Mouse (Mus musculus) heart, postnatal 0 days (tissue): ENCODE results near the gene Tbccd1.

Source experiments
- CTCF ChIP-seq: IDR thresholded peaks from 2 replicates; pipeline ENCODE4 v1.5.1; 2016; ENCODE audit warnings: antibody characterized with exemption, control low read depth, low read depth
- EP300 ChIP-seq: IDR thresholded peaks from 2 replicates; pipeline ENCODE4 v1.6.1; 2016; ENCODE audit warnings: antibody characterized with exemption, low read depth

DNA sequence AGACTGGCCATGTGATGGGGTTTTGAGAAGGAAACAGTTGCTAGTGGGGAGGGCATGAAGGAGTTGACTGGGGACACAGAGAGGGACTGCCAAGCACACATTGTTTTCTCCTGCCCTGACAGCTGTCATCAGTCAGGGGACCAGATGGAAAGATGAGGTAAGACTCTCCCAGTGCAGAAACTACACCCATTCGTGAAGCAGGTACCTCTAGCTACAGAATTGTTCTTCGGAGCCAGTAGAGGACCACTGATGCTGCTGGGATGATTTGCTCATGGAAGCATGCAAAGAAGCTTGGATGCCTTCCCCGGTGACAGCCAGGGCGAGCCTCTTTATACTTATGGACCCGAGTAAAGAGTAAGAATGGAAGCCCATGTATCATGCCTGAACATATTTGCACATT, 59.9 kb downstream of the Tbccd1 start:
- TF ChIP-seq CTCF: no peak
- TF ChIP-seq EP300: no peak
